Mouse (Mus musculus) midbrain, embryonic 12.5 days (tissue): ENCODE data around the gene Ncln. TPM values are rescaled to one million over a fixed set of nuclear protein-coding genes. Genes with fewer than 3 reads are reported as not detected.
A peak's percentile ranks its signal among the peaks of the same experiment; 100 is the strongest.

Experiments used
- ATAC-seq: fragments of 200-750 bp; cut with Nextera tagmentation; 2 replicates; pipeline ENCODE4 v1.8.0; 2017; ENCODE audit warnings: low read depth, moderate TSS enrichment, moderate library complexity; ENCODE audit not compliant: low FRiP score
- H3K27ac ChIP-seq: fragments of 300-500 bp; sonication (generic); replicated peaks from 2 replicates; pipeline ENCODE4 v1.5.1; 2016; ENCODE audit warnings: mild to moderate bottlenecking
- H3K27me3 ChIP-seq: fragments of 300-500 bp; sonication (generic); 2 replicates; pipeline ENCODE4 v1.6.1; 2016; ENCODE audit warnings: mild to moderate bottlenecking
- H3K36me3 ChIP-seq: fragments of 300-500 bp; sonication (generic); 2 replicates; pipeline ENCODE4 v1.6.1; 2016
- H3K4me1 ChIP-seq: fragments of 300-500 bp; sonication (generic); 2 replicates; pipeline ENCODE4 v1.6.1; 2016
- H3K4me2 ChIP-seq: fragments of 300-500 bp; sonication (generic); replicated peaks from 2 replicates; pipeline ENCODE4 v1.6.1; 2016; ENCODE audit warnings: mild to moderate bottlenecking, moderate library complexity
- H3K4me3 ChIP-seq: fragments of 300-500 bp; sonication (generic); 2 replicates; pipeline ENCODE4 v1.5.1; 2016; ENCODE audit warnings: mild to moderate bottlenecking
- H3K9ac ChIP-seq: fragments of 300-500 bp; sonication (generic); replicated peaks from 2 replicates; pipeline ENCODE4 v1.6.1; 2016; ENCODE audit warnings: mild to moderate bottlenecking, moderate library complexity
- H3K9me3 ChIP-seq: fragments of 300-500 bp; sonication (generic); 2 replicates; pipeline ENCODE4 v1.6.1; 2016; ENCODE audit warnings: mild to moderate bottlenecking
- WGBS: fragments of 180-500 bp; shearing (Covaris S2); methylation state at CpG from one replicate; pipeline ENCODE4 v1.1.7; 2016; 5-methylcytosine and 5-hydroxymethylcytosine counted together
- polyA plus RNA-seq: library from polyadenylated mRNA; unstranded; fragments of >200 nt; fragmentation: Nextera tagmentation; extraction: Ambion mirVana; gene quantifications from 2 replicates; pipeline ENCODE4 v1.2.1, GENCODE M21; 2016

The Ncln gene
- polyA plus RNA-seq, 1 experiment from 2014 or later: 68.3 TPM

- H3K9me3 ChIP-seq: no peaks in the 10 kb centered on the region
- no peak overlapping the region for H3K9ac ChIP-seq
- H3K27me3 ChIP-seq: peaks cover 38% of the 10 kb centered on the region
- H3K36me3 ChIP-seq: no peaks in the 10 kb centered on the region
- ATAC-seq: no peak
- no peak overlapping the region for H3K27ac ChIP-seq
- H3K4me2 ChIP-seq: no peak overlapping the region
- WGBS: 77% methylated on average over 13 of the region's 13 CpGs
- H3K4me1 ChIP-seq: 0 out of 2 replicates have a peak, but pooled peaks cover 1% of the 10 kb centered on the region
- H3K4me3 ChIP-seq: no peak overlapping the region
Observed at GRCm38 (mm10) chr10:81507691-81508489, 11.7 kb upstream of the Ncln start.

GRCm38 (mm10) chr10:81507095-81507494 is 10.9 kb upstream of the Ncln start:
- 39% methylated on average over 6 of the region's 6 CpGs for WGBS
- peaks cover 32% of the 10 kb centered on the region for H3K27me3 ChIP-seq

GRCm38 (mm10) chr10:81505016-81505664 is 8.9 kb upstream of the Ncln start:
- WGBS: 80% methylated on average over 15 of the region's 15 CpGs
- Histone ChIP-seq H3K9ac (no peak overlapping the region), H3K4me1 (0 out of 2 replicates have a peak, but pooled peaks cover 2% of the 10 kb centered on the region), H3K4me3 (no peak overlapping the region), H3K27ac (no peak overlapping the region), H3K27me3 (peaks cover 22% of the 10 kb centered on the region), H3K4me2 (no peak overlapping the region), H3K9me3 (no peaks in the 10 kb centered on the region), H3K36me3 (no peaks in the 10 kb centered on the region)
- no peak for ATAC-seq

More at GRCm38 (mm10) chr10:81507095-81507494, 10.9 kb upstream of the Ncln start:
- H3K36me3 ChIP-seq: no peaks in the 10 kb centered on the region
- 0 out of 2 replicates have a peak, but pooled peaks cover 2% of the 10 kb centered on the region for H3K4me1 ChIP-seq
- H3K4me2 ChIP-seq: no peak overlapping the region
- no peak for ATAC-seq
- H3K27ac ChIP-seq: no peak overlapping the region
- H3K4me3 ChIP-seq: no peak overlapping the region
- H3K9me3 ChIP-seq: no peaks in the 10 kb centered on the region
- no peak overlapping the region for H3K9ac ChIP-seq

- Histone ChIP-seq H3K4me1 (0 out of 2 replicates have a peak, but pooled peaks cover 2% of the 10 kb centered on the region), H3K4me2 (peak overlapping the region; percentile 60), H3K4me3 (peak overlapping the region; percentile 35), H3K27me3 (peaks cover 18% of the 10 kb centered on the region), H3K36me3 (no peaks in the 10 kb centered on the region), H3K9ac (peak overlapping the region; percentile 37; the same call in 1 of the 2 replicates), H3K9me3 (no peaks in the 10 kb centered on the region), H3K27ac (no peak overlapping the region)
- WGBS: 7% methylated on average over 36 of the region's 36 CpGs
- ATAC-seq: peak; percentile 54; the same call in 1 of the 2 replicates
Observed at GRCm38 (mm10) chr10:81502658-81503057, 6.5 kb upstream of the Ncln start.

GRCm38 (mm10) chr10:81501863-81502262 is 5.7 kb upstream of the Ncln start:
- H3K9ac ChIP-seq: no peak overlapping the region
- no peaks in the 10 kb centered on the region for H3K36me3 ChIP-seq
- no peak for ATAC-seq
- H3K4me3 ChIP-seq: no peak overlapping the region
- H3K27ac ChIP-seq: no peak overlapping the region
- 0 out of 2 replicates have a peak, but pooled peaks cover 7% of the 10 kb centered on the region for H3K4me1 ChIP-seq
- H3K9me3 ChIP-seq: no peaks in the 10 kb centered on the region
- no peak overlapping the region for H3K4me2 ChIP-seq
- peaks cover 16% of the 10 kb centered on the region for H3K27me3 ChIP-seq
- WGBS: 85% methylated on average over 5 of the region's 5 CpGs

DNA sequence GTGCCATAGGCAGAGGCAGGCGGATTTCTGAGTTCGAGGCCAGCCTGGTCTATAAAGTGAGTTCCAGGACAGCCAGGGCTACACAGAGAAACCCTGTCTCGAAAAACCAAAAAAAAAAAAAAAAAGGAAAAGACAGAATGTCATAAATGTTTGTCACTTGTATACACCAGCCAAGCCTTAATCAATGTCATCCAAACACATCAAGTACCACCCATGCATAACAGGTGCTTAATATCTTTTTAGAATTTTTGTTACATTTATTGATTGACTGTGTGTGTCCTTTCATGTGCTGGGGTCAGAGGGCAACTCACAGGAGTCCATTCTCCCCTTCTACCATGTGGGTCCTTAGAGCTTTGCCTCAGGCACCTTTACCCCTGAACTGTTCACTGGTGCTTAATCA is 3.8 kb upstream of the Ncln start, which contains the start of gene S1pr4:
S1pr4 (minus strand) TSS at position 101 of the 400 bp plus-strand sequence.
- Histone ChIP-seq H3K9ac (no peak within 1 kb of the TSS), H3K27me3 (peaks cover 16% of the 10 kb centered on the region), H3K4me3 (no peak within 1 kb of the TSS), H3K9me3 (no peaks in the 10 kb centered on the region), H3K27ac (no peak within 1 kb of the TSS), H3K4me2 (no peak within 1 kb of the TSS), H3K4me1 (peaks cover 15% of the 10 kb centered on the region), H3K36me3 (no peaks in the 10 kb centered on the region)
- WGBS: 80% methylated on average over 3 of the region's 3 CpGs
- no peak for ATAC-seq

- Histone ChIP-seq H3K4me1 (peaks cover 21% of the 10 kb centered on the region), H3K9me3 (no peaks in the 10 kb centered on the region), H3K27me3 (peaks cover 16% of the 10 kb centered on the region), H3K4me3 (no peak overlapping the region), H3K4me2 (no peak overlapping the region), H3K27ac (no peak overlapping the region), H3K9ac (no peak overlapping the region), H3K36me3 (no peaks in the 10 kb centered on the region)
- no peak for ATAC-seq
- WGBS: 78% methylated on average over 23 of the region's 23 CpGs
Observed at GRCm38 (mm10) chr10:81499250-81499901, 3.2 kb upstream of the Ncln start.

GRCm38 (mm10) chr10:81498316-81499249 is 2.4 kb upstream of the Ncln start:
- WGBS: 87% methylated on average over 38 of the region's 38 CpGs
- no peak overlapping the region for H3K9ac ChIP-seq

DNA sequence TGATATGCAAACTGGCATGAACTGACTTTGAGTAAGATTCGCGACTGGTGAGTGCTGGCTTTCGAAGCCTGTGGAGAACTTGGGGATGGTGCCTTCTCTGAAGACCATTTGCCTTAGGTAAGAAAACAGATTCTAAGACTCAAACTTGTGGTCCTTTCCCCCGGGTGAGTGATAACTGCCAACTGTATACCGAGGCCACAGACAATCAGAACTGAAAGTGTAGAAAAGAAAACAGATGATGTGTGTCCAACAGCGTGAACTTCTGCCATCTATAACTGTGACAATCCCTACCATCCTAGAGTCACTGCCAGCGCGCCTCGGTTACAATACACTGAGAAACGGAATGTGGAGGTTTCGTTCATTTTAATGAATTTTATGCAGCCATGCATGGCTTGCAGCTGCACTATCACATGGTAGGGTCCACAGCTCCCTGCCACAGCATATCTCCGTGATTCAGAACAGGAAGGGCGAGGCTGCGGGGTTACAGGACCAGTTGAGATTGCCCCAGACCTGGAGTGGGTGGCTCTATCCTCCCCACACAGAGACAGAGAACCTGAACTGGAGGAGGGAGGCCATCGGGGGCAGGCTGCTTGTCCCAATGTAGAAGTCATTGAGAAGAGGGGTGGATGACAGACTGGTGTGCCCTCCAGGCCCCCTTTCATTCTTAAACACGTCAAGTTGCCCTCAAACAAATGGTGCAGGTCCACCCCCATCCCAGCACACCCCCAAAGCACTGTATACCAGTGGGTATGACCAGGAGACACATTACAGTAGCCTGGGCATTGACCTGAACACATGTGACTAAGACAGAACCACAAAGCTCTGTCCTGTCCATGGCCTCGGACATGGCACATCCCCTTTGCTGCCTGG is 1.4 kb upstream of the Ncln start:
- peaks cover 20% of the 10 kb centered on the region for H3K4me1 ChIP-seq
- H3K9ac ChIP-seq: no peak overlapping the region
- H3K9me3 ChIP-seq: no peaks in the 10 kb centered on the region
- peaks cover 8% of the 10 kb centered on the region for H3K36me3 ChIP-seq
- ATAC-seq: no peak
- H3K4me3 ChIP-seq: 0 out of 2 replicates have a peak overlapping the region, but pooled peaks have one; percentile 73
- H3K27ac ChIP-seq: no peak overlapping the region
- WGBS: 83% methylated on average over 17 of the region's 17 CpGs
- peak overlapping the region; percentile 51 for H3K4me2 ChIP-seq
- no peaks in the 10 kb centered on the region; the same call in none of the 2 replicates for H3K27me3 ChIP-seq

More at GRCm38 (mm10) chr10:81498316-81499249, 2.4 kb upstream of the Ncln start:
- Histone ChIP-seq H3K9me3 (no peaks in the 10 kb centered on the region), H3K4me2 (no peak overlapping the region), H3K27me3 (peaks cover 9% of the 10 kb centered on the region), H3K27ac (no peak overlapping the region), H3K4me3 (no peak overlapping the region), H3K4me1 (peaks cover 22% of the 10 kb centered on the region), H3K36me3 (no peaks in the 10 kb centered on the region)
- no peak for ATAC-seq

DNA sequence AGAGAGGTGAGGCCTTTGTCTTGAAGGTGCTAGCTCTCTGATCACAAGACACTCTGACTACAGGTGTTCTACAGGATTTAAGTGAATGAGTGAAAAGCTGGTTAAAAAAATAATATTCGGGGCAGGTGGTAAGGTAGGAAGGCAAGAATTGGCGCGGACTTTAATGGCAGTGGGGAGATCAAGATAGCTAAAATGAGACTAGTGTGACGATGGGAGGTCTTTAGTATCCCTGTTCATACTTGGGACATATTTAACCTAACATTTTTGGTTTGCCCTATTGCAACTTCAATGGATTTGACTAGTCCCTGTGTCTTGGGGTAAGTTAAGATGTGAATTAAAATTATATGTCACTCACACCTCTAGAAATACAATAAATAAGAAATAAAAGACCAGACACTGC is 777 bp upstream of the Ncln start:
- no peaks in the 10 kb centered on the region for H3K9me3 ChIP-seq
- WGBS: 38% methylated on average over 4 of the region's 4 CpGs
- ATAC-seq: no peak
- peak overlapping the region; percentile 41; the same call in 1 of the 2 replicates for H3K9ac ChIP-seq
- peak overlapping the region; percentile 57; the same call in 1 of the 2 replicates for H3K27ac ChIP-seq
- peaks cover 14% of the 10 kb centered on the region for H3K36me3 ChIP-seq
- peaks cover 20% of the 10 kb centered on the region for H3K4me1 ChIP-seq
- H3K4me2 ChIP-seq: peak overlapping the region; percentile 51
- H3K4me3 ChIP-seq: peak overlapping the region; percentile 73
- H3K27me3 ChIP-seq: no peaks in the 10 kb centered on the region; the same call in 1 of the 2 replicates
